Mouse (Mus musculus) lung, postnatal 36 days (tissue): Measurements from ENCODE around the gene Tnks1bp1.
A peak's percentile ranks its signal among the peaks of the same experiment; 100 is the strongest.

ENCODE experiments used
- DNase-seq: peaks from one replicate; pipeline ENCODE4 v3.0.0; 2022; ENCODE audit warnings: mixed read lengths

The Tnks1bp1 gene

DNA sequence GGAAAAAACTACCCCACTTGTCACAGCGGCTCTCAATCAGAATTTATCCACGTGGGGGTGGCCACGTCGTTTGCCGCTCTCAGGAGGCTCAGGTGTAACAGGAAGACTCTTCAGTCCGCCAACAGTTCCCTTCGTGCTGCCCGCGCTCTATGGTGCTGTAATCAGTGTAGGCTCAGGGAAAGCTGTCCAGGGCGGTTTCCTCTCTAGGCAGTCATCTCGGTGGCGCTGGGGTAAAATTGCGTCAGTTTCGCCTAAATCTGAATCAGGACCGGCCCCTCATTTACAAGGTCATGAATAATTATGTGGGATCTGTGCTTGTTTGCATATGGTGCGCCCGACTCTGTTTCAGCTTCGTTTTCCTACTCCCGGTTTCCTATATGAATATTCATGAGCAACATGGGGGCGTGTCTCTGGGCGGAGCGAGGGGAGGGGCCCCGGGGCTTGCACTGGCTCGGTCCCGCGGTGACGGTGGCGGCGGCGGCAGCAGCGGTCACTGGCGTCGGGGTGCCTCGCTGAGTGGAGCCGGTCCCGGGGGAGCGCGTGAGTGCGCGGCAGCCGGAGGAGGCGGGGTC, at the start of gene Tnks1bp1:
Gene Tnks1bp1 (plus strand): TSS at position 427 of the 572 bp plus-strand sequence.
- peak; percentile 100 for DNase-seq

DNA sequence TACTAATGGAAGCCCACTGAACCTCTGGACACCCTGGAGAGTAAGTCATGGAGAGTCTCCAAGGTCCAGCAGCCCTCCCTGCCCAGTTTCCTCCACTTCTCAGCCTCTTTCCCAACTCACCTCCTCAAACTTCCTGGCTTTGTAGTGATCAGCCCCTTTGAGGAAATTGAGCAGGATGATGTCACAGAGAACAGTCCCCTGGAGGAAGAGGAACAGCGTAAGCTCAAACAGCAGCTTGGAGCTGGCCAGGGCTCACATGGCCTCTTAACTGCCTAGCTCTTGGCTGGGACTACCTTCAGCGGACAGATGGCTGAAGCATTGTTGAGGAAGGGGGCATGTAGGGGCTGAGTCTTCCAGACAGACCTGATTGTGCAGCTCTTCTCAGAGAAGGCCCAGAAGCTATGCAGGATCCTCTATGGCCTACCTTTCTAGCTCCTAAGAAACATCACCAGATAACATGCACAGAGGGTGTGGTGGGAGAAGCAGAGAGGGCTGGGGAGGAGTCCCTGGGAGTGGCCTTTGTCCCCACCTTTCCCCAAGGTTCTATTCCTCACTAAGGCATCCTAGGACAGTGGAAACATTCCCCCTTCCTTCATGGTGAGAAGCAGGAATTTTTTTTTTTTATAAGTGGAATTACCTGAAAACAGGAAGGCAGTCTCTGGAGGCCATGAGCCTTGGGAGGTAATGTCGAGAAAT, 48.2 kb upstream of the Tnks1bp1 start:
- DNase-seq, result peak; percentile 42

DNA sequence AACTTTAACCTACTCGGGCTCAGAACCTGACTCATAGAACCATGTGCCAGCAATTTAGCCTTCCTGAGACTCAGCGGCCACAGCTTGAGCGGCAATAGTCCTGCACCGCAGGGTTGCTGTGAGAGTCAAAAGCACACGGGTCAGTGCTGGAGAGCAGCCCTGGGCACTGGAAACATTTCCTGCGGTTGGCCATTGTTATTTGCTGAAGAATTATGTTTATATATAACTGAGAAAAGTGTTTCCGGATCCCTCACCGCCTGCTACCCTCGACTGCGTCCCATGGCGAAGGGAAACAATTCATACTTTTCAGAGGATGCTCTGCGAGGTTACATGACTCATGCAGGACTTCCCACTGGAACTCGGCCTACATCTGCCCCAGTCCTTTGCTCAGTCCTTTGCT, 46.3 kb upstream of the Tnks1bp1 start:
- DNase-seq, result peak; percentile 63

DNA sequence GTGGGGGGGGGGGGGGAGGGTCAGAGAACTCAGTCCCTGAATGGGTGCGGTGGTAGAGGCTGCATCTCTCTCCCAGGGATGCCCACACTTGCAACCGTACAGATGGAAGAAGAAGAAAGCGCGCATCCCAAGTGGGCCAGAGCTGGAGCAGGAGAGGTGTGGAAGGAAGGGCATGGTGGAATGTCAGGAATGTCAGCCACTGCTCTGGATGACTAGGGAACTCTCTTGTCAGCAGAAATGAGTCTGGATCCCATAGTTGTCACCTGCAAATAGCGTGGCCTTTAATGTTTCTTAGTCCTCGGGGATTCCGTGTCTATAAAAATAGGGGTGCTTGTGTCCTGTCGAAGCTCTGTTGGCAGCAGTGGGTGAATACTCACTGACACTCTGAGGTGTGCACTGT, 45.2 kb upstream of the Tnks1bp1 start:
- DNase-seq, result no peak

DNA sequence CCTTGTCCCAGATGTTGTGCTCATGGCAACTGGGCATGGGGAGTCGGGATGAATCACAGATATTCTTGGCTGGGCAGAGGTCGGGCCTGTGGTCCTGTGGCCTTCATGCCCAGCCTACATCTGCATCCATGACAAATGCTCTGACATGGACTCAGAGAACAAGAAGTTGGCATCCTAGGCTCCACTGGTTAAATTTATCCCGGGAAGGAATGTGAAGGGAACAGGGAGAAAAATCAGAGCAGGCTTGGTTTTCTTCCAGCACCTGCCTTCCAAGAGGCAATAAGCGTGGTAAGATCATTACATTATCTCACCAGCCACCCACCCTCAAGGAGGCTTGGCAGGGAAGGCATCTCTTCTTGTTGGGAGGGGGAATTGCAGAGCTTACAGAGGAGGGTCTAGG, 43.5 kb upstream of the Tnks1bp1 start:
- no peak for DNase-seq

DNA sequence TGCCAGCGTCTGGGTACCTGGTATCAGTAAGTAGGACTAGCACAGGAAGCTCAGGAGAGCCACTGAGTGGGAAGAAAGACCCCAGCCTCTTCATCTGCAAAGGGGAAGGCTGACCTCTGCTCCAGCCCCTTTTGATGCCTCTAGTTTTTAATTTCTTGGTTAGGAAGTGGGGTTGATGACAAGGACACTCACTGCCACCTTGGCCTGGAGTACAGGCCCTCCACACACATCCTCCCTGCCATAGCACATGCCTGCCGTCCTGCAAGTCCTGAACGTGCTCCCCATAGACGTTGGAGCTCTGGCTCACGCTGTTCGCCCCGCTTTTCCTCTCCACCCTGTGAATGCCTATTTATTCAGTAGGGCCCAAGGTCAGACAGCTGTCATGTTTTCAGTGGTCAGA, 41.2 kb upstream of the Tnks1bp1 start:
- DNase-seq, result no peak

DNA sequence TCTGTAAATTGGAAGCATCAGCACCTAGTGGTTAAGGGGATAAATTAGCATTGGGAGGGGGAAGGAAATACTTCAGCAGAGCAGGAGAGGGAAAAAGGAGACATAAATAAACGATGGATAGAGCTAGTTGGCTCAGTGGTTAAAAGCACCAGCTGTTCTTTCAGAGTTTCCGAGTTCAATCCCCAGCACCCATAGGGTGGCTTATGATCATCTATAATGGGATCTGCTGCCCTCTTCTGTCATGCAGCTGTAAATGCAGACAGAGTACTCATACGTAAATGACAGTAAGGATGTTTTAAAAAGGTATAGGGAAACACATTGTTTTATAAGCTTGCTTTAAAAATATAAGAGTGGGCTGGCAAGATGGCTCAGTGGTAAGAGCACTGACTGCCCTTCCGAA, 40.1 kb upstream of the Tnks1bp1 start:
- DNase-seq, result peak; percentile 53

DNA sequence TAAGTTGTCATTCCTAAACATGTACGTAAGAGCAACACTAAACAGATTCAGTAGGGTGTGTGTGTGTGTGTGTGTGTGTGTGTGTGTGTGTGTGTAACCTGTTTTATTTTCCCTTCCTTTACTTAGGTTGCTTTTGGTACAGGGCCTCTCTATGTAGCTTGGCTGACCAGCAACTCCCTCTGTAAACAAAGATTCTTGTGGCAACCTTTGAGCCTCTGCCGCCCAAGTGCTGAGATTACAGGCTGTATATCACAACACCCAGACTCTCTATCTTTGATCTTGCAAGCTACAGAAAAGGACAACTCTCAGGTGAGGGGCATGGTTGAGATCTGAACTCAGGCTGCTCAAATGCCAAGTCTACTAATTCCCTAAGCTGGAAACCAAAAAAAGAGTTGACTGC, 38.6 kb upstream of the Tnks1bp1 start:
- DNase-seq, result no peak

DNA sequence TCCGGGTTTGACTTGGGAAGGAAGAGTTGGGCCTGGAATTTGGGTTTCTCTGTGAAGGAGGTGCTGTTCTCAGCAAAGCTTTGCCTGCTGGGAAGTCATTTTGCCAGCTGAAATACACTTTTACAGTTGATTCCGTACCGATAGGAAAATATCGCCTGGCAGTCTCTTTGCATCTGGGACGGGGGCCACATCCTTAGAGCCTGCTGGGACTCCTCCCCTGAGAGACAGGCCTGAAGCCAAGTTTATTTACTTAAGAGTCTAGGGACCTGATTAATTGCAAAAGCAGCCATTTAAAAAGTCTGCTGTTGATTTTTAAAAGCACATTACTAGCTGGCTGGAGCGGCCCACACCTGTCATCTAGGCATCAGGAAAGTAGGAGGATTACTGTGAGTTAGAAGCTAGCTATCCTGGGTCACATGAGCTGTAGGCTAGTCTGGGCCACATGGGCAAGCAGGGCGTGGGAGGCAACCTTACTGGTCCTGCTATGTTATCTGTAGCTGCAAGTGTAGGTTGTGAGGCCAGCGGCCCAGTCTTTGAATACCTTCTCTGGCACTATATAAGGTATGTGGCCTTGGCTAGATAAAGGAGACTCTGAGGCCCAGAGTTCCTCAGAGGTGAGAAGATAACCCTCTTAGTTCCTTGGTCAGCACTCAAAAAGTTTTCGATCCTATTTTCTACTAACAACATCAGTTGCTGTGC, 35.8 kb upstream of the Tnks1bp1 start:
- DNase-seq, result peak; percentile 21

DNA sequence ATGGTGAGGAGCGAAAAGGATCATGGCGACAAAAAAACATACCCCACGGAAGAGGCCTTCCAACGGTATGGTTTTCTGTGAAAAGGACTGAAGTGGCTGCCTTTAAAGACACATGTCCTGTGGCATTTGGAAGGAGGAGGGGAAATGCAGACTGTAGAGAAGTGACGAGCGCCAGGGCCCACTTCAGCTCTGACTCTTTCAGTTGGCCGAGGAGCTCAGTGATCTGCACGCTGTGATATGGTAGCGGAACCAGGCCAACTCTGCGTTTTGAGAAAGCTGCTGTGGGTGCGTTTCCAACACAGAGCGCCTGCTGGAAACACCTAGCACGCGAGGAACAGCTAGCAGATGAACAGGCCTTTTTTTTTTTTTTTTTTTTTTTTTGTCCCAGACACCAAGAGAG, 35.1 kb upstream of the Tnks1bp1 start:
- no peak for DNase-seq

DNA sequence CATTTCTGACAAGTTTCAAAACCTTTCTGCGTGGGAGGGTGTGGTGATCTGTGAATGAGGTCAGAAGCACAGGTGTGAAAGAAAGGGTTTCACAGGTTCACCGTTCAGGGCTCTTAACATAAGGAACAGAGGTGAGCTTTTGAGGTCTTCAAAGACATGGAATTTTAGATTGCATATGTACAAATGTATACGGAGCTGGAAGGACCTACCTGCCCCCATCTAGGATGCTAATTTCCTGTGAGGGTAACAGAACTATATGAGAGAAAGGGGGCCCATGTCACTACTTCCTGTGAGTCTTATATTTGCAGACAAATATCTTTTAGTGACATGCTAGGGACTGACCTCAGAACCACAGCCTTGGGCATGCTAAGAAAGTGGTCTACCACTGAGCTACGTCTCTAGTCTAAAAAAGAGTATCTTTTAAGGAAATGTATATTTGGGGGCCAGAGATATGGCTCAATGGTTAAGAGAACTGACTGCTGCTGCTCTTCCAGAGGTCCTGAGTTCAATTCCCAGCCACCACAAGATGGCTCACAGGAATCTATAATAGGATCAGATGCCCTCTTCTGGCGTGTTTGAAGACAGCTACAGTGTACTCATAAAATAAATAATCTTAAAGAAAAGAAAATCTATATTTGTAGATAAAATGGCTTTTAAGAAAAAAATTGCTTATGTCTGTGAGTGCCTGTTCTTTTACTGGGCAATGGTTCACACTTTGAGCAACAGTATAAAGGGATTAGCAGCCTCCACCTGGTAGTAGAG, 33.8 kb upstream of the Tnks1bp1 start:
- no peak for DNase-seq

DNA sequence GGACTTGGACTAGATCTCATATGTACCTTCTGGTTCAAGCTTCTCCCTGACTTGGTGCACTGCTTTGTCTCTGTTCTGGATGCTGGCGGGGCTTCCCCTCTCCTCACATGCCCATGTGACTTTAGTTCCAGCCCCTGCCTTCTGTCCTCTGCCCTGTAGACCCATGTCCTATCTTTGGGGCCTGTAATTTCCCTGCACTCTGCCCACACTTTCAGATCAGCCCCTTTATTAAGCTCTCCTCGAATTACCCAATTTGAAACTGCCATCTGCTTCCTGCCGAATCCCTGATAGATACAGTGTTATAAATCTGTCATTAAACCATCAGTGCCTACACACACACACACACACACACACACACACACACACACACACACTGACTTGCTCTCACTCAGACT, 33.2 kb upstream of the Tnks1bp1 start:
- no peak for DNase-seq

DNA sequence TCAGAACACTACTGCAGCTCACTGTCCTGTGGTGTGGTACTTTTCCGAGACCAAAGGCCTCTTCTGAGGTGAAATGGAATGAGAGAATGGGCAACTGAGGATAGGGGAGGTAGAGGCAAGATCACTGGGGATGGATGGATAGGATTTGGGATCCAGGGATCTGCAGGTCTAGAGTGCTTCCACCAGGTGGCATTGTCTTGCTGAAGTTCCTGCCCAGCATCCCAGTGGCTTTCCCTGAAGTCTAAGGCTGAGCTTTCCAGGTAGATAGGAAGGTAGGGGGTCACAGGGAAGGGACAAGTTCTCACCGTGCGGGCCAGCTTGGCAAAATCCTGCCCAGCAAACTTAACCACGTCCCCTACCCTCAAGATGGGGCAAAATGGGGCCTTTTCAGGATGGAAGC, 25.8 kb upstream of the Tnks1bp1 start:
- peak; percentile 56 for DNase-seq

DNA sequence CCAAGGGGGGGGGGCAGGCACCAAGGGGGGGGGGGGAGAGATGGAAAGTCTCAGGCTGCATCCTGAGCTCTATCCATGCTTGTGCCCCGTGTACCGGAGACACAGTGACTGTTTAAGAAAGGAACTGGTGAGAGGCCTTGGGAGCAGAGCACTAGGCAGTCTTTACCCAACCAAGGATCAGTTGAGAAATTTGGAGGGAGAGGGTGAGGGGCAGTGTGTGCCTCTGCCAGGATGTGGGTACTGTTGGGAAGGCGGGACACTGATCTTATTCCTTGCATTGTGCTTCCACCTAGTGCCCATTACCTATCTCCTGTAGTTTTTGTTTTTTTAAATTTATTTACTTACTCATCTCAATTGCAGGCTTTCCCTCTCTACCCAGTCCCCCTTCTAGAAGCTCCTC, 21.6 kb upstream of the Tnks1bp1 start:
- DNase-seq, result no peak

DNA sequence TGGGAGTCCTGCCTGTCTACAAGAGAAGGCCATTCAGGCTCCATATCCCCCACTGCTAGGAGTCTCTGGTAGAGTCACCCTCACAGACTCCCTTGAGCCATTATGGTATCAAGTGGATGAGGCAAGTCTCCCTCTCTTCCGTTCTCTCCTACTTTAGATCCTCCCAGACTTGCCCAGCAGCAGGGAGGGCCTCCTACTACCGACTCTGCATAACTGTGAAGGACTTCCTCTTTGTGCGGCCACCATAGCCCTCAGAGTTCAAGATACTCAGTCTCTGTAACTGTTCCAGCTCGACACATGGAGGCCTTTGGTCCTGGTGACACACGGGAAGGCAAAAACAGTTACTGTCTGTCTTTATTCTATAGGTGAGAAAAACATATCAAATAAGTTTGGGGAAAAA, 20.5 kb upstream of the Tnks1bp1 start:
- DNase-seq, result no peak

DNA sequence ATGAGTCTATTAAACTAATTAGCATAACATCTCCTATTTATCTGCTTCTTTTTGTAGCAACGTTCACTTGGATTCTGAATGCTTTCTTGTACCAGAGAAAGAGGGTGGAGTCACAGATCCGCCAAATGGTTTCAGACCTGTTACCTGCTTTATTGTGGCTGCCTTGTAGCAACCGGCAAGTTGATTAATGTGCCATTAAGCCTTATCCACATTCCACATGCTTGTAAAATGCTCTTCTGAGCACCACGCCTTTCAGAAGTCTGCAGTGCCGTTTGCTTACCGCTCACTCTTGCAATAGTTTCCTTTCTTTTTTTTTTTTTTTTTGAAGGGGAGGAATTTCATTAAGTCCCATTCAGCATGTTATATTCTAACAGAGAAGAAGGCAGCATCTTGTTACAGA, 17.9 kb upstream of the Tnks1bp1 start:
- peak; percentile 28 for DNase-seq

DNA sequence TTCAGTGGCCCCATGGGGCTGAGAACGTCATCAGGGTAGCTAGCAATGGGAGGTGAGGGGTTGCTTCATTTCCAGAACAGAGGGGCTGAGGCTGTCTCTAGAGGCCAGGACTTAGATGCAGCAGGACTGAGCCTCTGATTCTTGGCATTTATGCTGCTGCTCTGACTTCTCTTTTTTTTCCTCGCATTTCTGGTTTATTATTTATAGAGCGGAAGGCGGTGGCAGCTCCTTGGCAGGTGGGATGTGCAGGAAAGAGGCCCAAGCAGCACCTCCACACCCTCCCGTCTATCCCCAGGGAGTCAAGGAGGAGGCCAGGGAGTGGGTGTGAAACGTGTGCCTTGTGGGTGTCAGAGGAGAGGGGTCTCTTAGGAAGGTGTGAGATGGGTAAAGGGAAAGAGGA, 16.8 kb upstream of the Tnks1bp1 start:
- no peak for DNase-seq

DNA sequence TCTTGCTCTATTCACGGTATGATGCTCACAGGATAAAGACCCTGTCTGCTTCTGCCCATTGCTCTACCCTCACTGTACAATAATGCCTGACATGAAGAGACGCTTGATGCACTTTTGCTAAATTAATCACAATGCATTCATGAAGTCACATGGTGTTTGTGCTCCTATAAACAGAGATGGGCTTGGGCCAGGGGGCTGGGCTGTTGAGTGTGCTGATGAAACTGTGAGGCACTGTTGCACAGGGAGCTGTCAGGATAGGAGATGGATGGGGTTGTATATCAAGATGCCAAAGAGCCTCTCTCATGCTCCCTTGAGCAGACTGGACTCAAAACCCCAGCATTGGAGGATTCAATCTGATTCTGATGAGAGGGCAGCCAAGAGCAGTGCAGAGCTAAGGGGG, 14.7 kb upstream of the Tnks1bp1 start:
- no peak for DNase-seq

DNA sequence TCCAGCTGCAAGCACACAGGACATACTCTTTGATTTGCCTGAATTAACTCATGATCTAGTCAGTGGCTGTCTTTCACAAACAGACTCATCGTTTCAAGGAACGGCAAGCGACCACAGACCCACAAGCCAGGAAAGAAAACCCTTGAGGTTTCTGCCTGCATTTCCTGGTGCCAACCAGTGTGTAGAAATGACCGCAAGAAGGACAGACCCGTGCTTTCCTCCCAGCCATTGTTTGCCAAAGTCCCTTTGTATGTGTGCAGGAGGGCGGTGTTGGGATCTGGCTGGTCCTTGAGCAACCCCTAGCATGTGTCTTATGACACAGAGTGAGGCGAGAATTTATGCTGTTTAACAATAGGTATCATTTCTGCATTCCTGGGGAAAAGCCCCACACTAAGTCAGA, 13.7 kb upstream of the Tnks1bp1 start:
- no peak for DNase-seq

DNA sequence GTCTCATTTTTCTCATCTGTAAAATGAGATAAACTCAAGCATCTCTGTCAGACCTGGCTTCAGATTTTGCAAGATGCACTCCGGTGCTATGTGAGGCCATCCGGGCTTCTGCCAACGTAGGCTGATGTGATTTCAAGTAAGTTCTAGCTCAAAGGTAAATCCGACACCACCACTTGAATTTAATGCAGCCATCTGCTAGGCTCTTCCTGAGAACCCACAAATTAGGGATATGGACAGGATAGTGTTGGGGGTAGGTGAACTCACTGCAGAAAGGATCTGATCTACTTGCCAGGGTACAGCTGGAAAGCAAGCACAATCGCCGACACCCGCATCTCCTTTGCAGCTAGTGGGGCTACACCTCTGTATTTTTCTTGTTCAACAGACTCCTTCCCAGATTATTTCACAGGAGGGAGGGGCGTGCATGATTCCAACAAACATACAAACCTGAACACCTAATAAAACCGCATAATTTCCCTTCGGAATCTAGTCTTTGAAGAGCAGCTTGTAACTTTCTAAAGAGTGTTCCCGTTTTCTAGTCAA, 11.2 kb upstream of the Tnks1bp1 start:
- no peak for DNase-seq

DNA sequence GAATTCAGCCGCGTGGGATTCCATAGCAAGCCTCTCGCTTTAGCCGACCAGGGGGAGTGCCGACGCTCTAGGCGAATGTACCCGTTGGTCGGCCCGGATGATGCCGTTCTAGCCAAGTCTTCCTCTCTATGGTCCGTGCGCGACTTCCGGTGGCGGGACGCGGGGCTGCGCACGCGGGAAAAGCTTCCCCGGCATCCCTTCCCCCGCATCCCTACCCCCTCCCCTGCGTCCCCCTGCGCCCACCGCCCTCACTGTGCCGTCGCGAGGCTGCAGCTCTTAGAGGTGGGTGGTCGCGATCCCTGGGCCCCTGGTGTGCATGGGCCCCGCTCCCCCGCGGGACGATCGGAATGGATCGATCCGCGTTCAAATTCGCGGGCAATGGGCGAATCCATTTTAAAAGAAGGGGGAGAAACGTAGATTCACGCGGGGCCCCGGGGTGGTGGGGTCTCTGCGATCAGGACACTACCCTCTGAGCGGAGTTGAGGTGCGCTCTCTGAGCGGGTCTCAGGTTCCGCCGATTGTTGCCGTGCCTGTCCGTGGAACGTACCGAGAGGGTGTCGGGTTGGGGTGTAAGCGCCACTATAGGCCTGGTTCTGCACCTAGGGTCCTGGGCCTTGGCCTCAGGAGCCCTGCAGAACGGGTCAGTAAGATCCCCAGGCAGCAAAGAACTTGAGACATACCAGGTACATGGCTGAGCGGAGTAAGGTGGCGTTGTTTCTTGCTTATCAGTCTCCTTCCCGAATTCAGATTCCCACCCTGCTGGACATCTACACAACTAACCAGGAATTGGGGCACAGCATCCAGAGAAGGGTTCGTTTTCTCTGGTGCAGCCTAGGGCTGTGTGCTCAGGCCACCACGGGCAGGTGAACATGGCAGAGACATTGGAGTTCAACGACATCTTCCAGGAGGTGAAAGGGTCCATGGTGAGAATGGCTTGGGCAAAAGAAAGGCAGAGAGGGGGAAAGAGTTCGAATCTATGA, 10.5 kb upstream of the Tnks1bp1 start, which contains the start of the genes Ssrp1 and P2rx3:
Gene Ssrp1 (plus strand): TSS at position 188 of the 980 bp plus-strand sequence.
Gene P2rx3 (minus strand): TSS at position 416 of the 980 bp plus-strand sequence.
- DNase-seq, result peak; percentile 95

DNA sequence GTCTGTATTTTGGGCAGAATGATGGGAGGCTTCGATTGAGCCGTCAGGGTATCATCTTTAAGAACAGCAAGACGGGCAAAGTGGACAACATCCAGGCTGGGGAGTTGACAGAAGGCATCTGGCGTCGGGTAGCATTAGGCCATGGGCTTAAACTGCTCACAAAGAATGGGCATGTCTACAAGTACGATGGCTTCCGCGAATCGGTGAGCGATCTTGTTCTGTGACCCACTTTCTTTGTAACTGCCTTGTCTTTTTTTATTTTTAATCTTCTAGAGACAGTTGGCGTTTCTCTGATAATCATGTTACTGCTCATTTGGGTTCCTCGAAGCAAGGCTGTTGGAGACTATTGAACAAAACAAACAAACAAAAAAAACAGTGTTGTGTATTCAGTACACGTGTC, 9.5 kb upstream of the Tnks1bp1 start:
- no peak for DNase-seq
